Mouse (Mus musculus): Measurements from ENCODE around the gene Ptk7. TPM values are rescaled to one million over a fixed set of nuclear protein-coding genes. Genes with fewer than 3 reads are reported as not detected.

Ptk7 gene
- polyA plus RNA-seq, 1 experiment, result 3.9 TPM

DNA sequence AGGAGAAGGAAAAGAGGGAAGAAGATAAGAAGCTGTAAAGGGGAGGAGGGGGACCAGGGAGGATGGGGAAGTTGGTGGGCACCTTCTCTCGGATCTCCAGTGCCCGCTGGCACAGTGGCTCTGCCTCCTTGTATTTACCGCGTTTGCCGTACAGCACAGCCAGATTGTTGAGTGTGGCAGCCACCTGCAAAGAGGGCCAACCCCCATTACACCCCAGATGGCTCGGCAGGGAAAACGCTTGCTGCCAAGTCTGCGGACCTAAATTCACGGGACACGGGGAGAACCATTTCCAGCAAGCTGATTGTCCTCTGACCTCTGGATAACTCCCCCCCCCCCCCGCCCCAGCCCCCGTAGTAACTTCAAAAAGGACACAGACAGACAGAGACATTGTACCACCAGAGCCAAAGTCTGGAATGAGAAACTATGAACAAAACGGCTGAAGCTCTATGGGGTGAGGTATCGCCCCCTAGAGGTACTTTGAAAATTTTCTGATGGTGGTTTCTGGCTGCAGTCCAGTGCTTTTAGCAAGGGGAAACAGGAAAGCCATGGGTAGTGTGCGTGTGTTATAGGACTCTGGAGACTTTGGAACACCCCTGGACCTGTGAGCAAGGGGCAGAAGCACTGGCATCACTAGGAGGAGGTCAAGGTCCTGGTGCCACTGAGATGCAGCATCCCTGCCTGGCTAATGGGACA is 7.7 kb upstream of the Ptk7 start:
- Histone ChIP-seq H3K27ac (ENCODE audit: control insufficient read depth, insufficient read depth, low read depth, low read length, poor library complexity) (no peak overlapping the region), H3K4me1 (ENCODE audit: control insufficient read depth, insufficient read depth, low read length) (no peaks in the 10 kb centered on the region; the same call in 1 of the 2 replicates), H3K4me3 (replicated peaks; ENCODE audit: control insufficient read depth, low read depth, low read length) (peak overlapping the region; percentile 11)
- WGBS, result 2% methylated on average over 15 of the region's 15 CpGs
- TF ChIP-seq CTCF (IDR thresholded peaks at IDR 0.05; ENCODE audit: control insufficient read depth, insufficient read depth, low read length) (peak; percentile 37; the same call in 1 of the 2 replicates), POLR2A (IDR thresholded peaks at IDR 0.05; ENCODE audit: borderline replicate concordance, control insufficient read depth, low read depth, low read length) (no peak)

DNA sequence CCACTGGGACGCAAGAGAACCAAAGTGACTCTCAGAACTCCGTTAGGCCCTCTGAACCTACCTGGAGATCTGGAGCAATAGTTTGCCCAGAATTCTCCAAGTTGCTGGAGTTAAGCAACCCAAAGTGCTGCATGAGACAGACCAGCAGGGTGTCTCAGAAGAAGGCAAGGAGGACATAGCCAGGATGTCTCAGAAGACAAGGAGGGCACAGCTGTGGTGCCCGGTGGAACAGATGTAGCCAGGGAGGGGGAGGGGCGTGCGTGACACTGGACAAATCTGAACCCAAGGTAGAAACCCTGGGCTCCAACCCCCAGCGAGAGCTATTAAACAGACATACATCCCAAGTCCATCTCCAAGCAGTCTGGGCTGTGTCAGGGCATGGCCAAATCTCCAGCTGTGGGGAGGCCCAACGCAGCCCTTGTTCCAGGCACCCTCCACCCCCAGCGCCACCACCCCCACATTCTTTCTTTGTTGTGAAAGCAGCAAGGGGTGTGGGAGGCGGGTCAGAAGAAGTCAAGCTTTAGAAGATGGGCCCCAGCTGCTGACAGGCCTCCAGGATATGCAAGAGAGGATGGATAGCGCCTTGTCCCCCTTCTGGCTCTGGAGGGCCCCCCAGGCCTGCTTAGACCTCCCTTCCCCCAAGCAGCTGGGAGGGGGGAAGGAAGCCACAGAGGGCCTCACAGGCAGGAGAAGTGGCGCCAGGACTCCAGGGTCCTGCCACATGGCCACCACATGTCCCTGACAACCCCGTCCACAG is 559 bp upstream of the Ptk7 start:
- TF ChIP-seq POLR2A (IDR thresholded peaks at IDR 0.05; ENCODE audit: borderline replicate concordance, control insufficient read depth, low read depth, low read length) (no peak), CTCF (IDR thresholded peaks at IDR 0.05; ENCODE audit: control insufficient read depth, insufficient read depth, low read length) (no peak)
- Histone ChIP-seq H3K4me3 (replicated peaks; ENCODE audit: control insufficient read depth, low read depth, low read length) (no peak overlapping the region), H3K27ac (ENCODE audit: control insufficient read depth, insufficient read depth, low read depth, low read length, poor library complexity) (no peak overlapping the region), H3K4me1 (ENCODE audit: control insufficient read depth, insufficient read depth, low read length) (no peaks in the 10 kb centered on the region; the same call in 1 of the 2 replicates)
- 20% methylated on average over 12 of the region's 12 CpGs for WGBS

DNA sequence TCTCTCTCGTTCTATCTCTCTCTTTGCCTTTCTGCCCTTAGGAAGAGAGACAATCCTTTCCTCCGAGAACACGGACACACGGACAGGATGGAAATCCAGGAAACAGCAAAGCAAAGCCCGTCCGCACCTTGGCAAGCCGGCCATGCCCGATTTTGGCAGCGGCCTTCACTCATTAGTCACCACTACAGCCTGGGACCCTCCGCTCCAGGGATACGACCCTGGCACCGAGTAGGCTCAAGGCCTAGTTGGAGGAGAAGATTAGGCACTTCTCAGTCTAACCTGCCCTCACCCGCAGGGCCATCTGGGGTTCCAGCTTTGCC is 873 bp downstream of the Ptk7 start:
- WGBS, result 6% methylated on average over 13 of the region's 13 CpGs
- H3K27ac ChIP-seq (ENCODE audit: control insufficient read depth, insufficient read depth, low read depth, low read length, poor library complexity), result no peak overlapping the region
- H3K4me3 ChIP-seq (replicated peaks; ENCODE audit: control insufficient read depth, low read depth, low read length), result peak overlapping the region; percentile 2
- no peaks in the 10 kb centered on the region; the same call in 1 of the 2 replicates for H3K4me1 ChIP-seq (ENCODE audit: control insufficient read depth, insufficient read depth, low read length)
- TF ChIP-seq POLR2A (IDR thresholded peaks at IDR 0.05; ENCODE audit: borderline replicate concordance, control insufficient read depth, low read depth, low read length), result no peak
- no peak for TF ChIP-seq CTCF (IDR thresholded peaks at IDR 0.05; ENCODE audit: control insufficient read depth, insufficient read depth, low read length)

DNA sequence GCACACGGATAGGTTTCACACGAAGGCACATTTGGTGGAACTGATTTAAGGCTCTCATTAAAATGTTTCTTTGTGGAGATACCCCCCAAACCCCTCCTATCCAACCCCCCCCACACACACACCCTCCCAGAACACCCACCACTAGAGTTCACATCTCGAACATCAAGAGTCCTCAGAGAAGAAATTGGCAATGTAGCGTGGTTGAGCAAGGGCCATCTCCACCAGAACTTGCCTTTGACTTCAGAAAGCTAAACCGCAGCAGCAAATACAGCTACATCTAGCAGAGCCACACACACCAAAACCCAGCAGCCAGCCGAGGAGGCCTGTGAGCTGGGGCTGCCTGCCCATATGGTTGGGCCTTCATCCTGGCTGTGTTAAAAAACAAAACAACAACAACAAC is 1.9 kb downstream of the Ptk7 start:
- Histone ChIP-seq H3K4me1 (ENCODE audit: control insufficient read depth, insufficient read depth, low read length) (no peaks in the 10 kb centered on the region; the same call in 1 of the 2 replicates), H3K4me3 (replicated peaks; ENCODE audit: control insufficient read depth, low read depth, low read length) (no peak overlapping the region), H3K27ac (ENCODE audit: control insufficient read depth, insufficient read depth, low read depth, low read length, poor library complexity) (no peak overlapping the region)
- WGBS, result 69% methylated on average over 6 of the region's 6 CpGs
- TF ChIP-seq CTCF (IDR thresholded peaks at IDR 0.05; ENCODE audit: control insufficient read depth, insufficient read depth, low read length) (no peak), POLR2A (IDR thresholded peaks at IDR 0.05; ENCODE audit: borderline replicate concordance, control insufficient read depth, low read depth, low read length) (no peak)

DNA sequence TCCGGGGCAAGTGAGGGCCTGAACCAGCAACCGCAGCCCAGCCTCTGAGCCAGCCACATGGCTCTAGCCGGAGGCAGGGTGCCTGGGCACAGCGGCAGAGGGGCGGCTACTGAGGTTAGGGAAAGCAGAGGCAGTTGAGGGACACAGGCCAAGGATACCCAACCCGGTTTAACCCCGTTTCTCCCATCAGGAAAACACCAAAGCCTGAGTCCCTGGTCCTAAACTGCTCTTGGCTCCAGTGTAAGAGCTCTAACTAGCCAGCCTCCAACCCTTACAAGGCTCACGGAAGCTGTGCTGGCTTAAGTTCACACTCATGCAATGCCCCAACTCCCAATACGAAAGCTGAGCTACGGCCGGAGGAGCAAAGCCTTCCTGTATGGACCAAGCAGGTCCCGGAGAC is 4.7 kb downstream of the Ptk7 start:
- Histone ChIP-seq H3K27ac (ENCODE audit: control insufficient read depth, insufficient read depth, low read depth, low read length, poor library complexity) (no peak overlapping the region), H3K4me1 (ENCODE audit: control insufficient read depth, insufficient read depth, low read length) (peaks cover 4% of the 10 kb centered on the region), H3K4me3 (replicated peaks; ENCODE audit: control insufficient read depth, low read depth, low read length) (no peak overlapping the region)
- TF ChIP-seq POLR2A (IDR thresholded peaks at IDR 0.05; ENCODE audit: borderline replicate concordance, control insufficient read depth, low read depth, low read length), result no peak
- TF ChIP-seq CTCF (IDR thresholded peaks at IDR 0.05; ENCODE audit: control insufficient read depth, insufficient read depth, low read length), result no peak
- 60% methylated on average over 12 of the region's 12 CpGs for WGBS

DNA sequence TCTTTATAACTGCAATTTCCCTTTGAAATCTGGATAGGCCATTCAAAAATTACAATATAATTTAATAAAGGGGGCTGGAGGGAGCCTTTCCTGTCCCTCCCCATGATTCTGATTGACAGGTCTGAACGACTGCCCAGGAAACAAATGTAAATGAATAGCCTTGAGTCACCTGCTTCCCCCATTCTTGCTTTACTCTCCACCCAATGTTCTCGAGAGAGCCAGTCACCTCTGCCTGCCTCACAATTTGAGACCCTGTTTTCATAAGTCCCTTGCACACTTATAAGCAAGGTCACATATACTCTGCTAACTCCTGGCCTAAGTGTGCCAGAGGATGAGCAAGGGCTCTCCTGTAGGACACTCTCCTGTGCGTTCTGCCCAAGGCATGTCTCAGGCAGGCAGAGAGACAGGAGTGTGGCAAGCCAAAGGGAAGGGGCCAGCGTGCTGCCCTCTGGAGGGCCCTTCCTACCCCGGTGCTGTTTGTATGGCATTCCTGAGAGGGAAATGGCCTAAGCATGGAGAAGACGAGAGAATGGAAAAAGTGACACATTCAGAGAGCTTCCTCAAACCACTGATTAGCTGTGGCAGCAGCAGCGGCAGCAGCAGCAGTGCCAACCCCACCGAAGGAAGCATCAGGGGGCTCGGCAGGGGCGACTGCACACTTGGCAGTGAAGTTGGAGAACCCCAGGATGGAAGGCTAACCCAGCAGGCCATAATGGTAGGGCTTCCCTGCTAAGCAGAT is 5.3 kb downstream of the Ptk7 start:
- no peak overlapping the region for H3K4me3 ChIP-seq (replicated peaks; ENCODE audit: control insufficient read depth, low read depth, low read length)
- H3K27ac ChIP-seq (ENCODE audit: control insufficient read depth, insufficient read depth, low read depth, low read length, poor library complexity), result no peak overlapping the region
- H3K4me1 ChIP-seq (ENCODE audit: control insufficient read depth, insufficient read depth, low read length), result peaks cover 4% of the 10 kb centered on the region
- WGBS, result 20% methylated on average over 10 of the region's 10 CpGs
- no peak for TF ChIP-seq CTCF (IDR thresholded peaks at IDR 0.05; ENCODE audit: control insufficient read depth, insufficient read depth, low read length)
- TF ChIP-seq POLR2A (IDR thresholded peaks at IDR 0.05; ENCODE audit: borderline replicate concordance, control insufficient read depth, low read depth, low read length), result no peak

DNA sequence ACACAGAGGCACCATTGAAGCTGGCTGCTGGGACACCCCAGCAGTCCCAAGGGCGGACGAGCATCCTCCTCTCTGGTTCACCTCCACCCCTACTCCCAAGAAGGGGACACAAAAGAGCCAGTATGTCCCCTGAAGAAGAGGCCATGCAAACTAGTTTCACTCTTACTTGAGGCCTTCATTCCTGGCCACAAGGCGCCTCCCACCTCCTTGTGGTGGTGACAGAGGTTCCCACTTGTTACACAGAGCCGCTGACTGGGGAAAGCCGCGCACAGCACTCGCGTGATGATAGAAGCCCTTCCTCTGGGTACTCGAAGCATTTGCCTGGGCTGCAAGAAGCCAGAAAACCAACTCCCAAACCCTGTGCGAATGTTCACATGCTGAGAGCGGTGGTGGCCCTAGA is 7.0 kb downstream of the Ptk7 start:
- Histone ChIP-seq H3K4me3 (replicated peaks; ENCODE audit: control insufficient read depth, low read depth, low read length) (no peak overlapping the region), H3K27ac (ENCODE audit: control insufficient read depth, insufficient read depth, low read depth, low read length, poor library complexity) (no peak overlapping the region), H3K4me1 (ENCODE audit: control insufficient read depth, insufficient read depth, low read length) (peaks cover 4% of the 10 kb centered on the region)
- TF ChIP-seq POLR2A (IDR thresholded peaks at IDR 0.05; ENCODE audit: borderline replicate concordance, control insufficient read depth, low read depth, low read length), result no peak
- TF ChIP-seq CTCF (IDR thresholded peaks at IDR 0.05; ENCODE audit: control insufficient read depth, insufficient read depth, low read length), result no peak
- whole genome bisulfite sequencing, result 22% methylated on average over 11 of the region's 11 CpGs

DNA sequence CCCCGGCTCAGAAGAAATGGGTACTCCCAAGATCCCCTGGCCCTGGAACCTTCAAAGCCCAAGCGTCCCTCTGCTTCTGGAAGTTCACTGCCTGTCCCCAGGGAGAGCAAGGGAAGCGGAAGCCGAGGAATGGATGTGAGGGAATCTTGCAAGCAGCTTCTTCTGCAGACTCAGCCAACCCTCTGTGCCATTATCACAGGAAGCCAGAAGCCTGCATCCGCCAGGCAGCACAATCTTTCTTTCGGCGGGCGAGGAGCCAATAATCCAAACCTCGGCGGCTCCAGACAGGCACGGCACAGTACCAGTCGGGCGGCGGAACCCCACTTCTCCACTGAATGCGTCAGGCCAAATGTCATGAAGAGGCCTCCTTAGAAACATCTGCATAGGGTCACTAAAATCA is 8.0 kb downstream of the Ptk7 start:
- peaks cover 4% of the 10 kb centered on the region for H3K4me1 ChIP-seq (ENCODE audit: control insufficient read depth, insufficient read depth, low read length)
- 48% methylated on average over 15 of the region's 15 CpGs for WGBS
- no peak for TF ChIP-seq CTCF (IDR thresholded peaks at IDR 0.05; ENCODE audit: control insufficient read depth, insufficient read depth, low read length)
- TF ChIP-seq POLR2A (IDR thresholded peaks at IDR 0.05; ENCODE audit: borderline replicate concordance, control insufficient read depth, low read depth, low read length), result no peak

More for the DNA sequence above, 8.0 kb downstream of the Ptk7 start:
- H3K27ac ChIP-seq (ENCODE audit: control insufficient read depth, insufficient read depth, low read depth, low read length, poor library complexity), result no peak overlapping the region
- H3K4me3 ChIP-seq (replicated peaks; ENCODE audit: control insufficient read depth, low read depth, low read length), result no peak overlapping the region
